Mouse (Mus musculus) MEL (cell line): ENCODE results near the gene Lrrc3.

Experiments
- BHLHE40 ChIP-seq: IDR thresholded peaks from 2 replicates; pipeline ENCODE4 v1.6.1; 2012; ENCODE audit warnings: low read depth, mild to moderate bottlenecking, inconsistent platforms, low read length, improper control_type of control experiment, borderline replicate concordance
- CTCF ChIP-seq, 3 experiments: IDR thresholded peaks in 2 of 3; conservative IDR thresholded peaks in 1 of 3; 2 replicates each; pipeline ENCODE4 v1.5.1; 2011 to 2012; ENCODE audit warnings: low read length in 3 of 3, low read depth in 2 of 3, mild to moderate bottlenecking in 2 of 3, improper control_type of control experiment in 1 of 3, inconsistent platforms in 1 of 3, mixed read lengths in 1 of 3, moderate library complexity in 1 of 3; ENCODE audit not compliant: control insufficient read depth in 1 of 3, insufficient read depth in 1 of 3, poor library complexity in 1 of 3, severe bottlenecking in 1 of 3
- E2F4 ChIP-seq: IDR thresholded peaks from 2 replicates; pipeline ENCODE4 v1.6.1; 2011; ENCODE audit warnings: low read depth, low read length, improper control_type of control experiment, borderline replicate concordance
- GABPA ChIP-seq: IDR thresholded peaks from 2 replicates; pipeline ENCODE4 v1.6.1; 2012; ENCODE audit warnings: low read depth, mild to moderate bottlenecking, inconsistent platforms, low read length, improper control_type of control experiment, moderate library complexity
- GATA1 ChIP-seq: IDR thresholded peaks from 2 replicates; pipeline ENCODE4 v1.6.1; 2011; ENCODE audit warnings: low read depth, low read length, improper control_type of control experiment
- HCFC1 ChIP-seq: IDR thresholded peaks from 2 replicates; pipeline ENCODE4 v1.6.1; 2012; ENCODE audit warnings: low read depth, mild to moderate bottlenecking, inconsistent platforms, low read length, improper control_type of control experiment, moderate library complexity
- MYB ChIP-seq: IDR thresholded peaks from 2 replicates; pipeline ENCODE4 v1.6.1; 2011; ENCODE audit warnings: mild to moderate bottlenecking, low read depth, low read length, improper control_type of control experiment
- POLR2A ChIP-seq, 2 experiments: IDR thresholded peaks; 2 replicates each; pipeline ENCODE4 v1.6.1; 2011 to 2012; ENCODE audit warnings: low read length in 2 of 2, mild to moderate bottlenecking in 2 of 2, control low read depth in 1 of 2, improper control_type of control experiment in 1 of 2, low read depth in 1 of 2, moderate library complexity in 1 of 2; ENCODE audit not compliant: control insufficient read depth in 1 of 2, insufficient read depth in 1 of 2, poor library complexity in 1 of 2
- ZNF384 ChIP-seq: IDR thresholded peaks from 2 replicates; pipeline ENCODE4 v1.6.1; 2012; ENCODE audit warnings: low read depth, mild to moderate bottlenecking, inconsistent platforms, low read length, improper control_type of control experiment

GRCm38 (mm10) chr10:77890987-77891565, 11.3 kb downstream of the Lrrc3 start:
- no peak for TF ChIP-seq MYB
- no peak for TF ChIP-seq CTCF (IDR thresholded peaks at IDR 0.05 in 2 of 3, conservative IDR thresholded peaks at IDR 0.05 in 1 of 3; ENCODE audit: control insufficient read depth in 1 of 3, insufficient read depth in 1 of 3, low read depth in 2 of 3, low read length in 3 of 3, poor library complexity in 1 of 3, severe bottlenecking in 1 of 3)
- TF ChIP-seq ZNF384, result no peak
- no peak for TF ChIP-seq GATA1
- no peak for TF ChIP-seq POLR2A (IDR thresholded peaks at IDR 0.05; ENCODE audit: control insufficient read depth in 1 of 2, insufficient read depth in 1 of 2, low read depth in 1 of 2, low read length in 2 of 2, poor library complexity in 1 of 2)
- no peak for TF ChIP-seq GABPA
- no peak for TF ChIP-seq BHLHE40
- no peak for TF ChIP-seq E2F4
- no peak for TF ChIP-seq HCFC1
